Mouse (Mus musculus) heart, adult 2 months (tissue): Measurements from ENCODE around the gene Palld. TPM values are rescaled to one million over a fixed set of nuclear protein-coding genes. Genes with fewer than 3 reads are reported as not detected.

ENCODE experiments used
- DNase-seq, 2 experiments: peaks; one replicate each; pipeline ENCODE4 v3.0.0; 2021
- H3K27ac ChIP-seq: fragments of 200-600 bp; 2 replicates; pipeline ENCODE4 v1.8.1; 2022
- H3K27me3 ChIP-seq: fragments of 200-500 bp; 2 replicates; pipeline ENCODE4 v1.6.1; 2012; ENCODE audit warnings: mild to moderate bottlenecking, low read length, inconsistent platforms, mixed read lengths; ENCODE audit not compliant: control insufficient read depth, insufficient read depth
- H3K36me3 ChIP-seq: fragments of 200-500 bp; 2 replicates; pipeline ENCODE4 v1.6.1; 2012; ENCODE audit warnings: low read length, inconsistent platforms; ENCODE audit not compliant: control insufficient read depth, insufficient read depth
- H3K4me1 ChIP-seq: fragments of 200-500 bp; 2 replicates; pipeline ENCODE4 v1.6.1; 2011; ENCODE audit warnings: low read length; ENCODE audit not compliant: control insufficient read depth, insufficient read depth
- H3K4me3 ChIP-seq: fragments of 200-600 bp; 2 replicates; pipeline ENCODE4 v1.8.1; 2022
- H3K79me2 ChIP-seq: fragments of 200-500 bp; replicated peaks from 2 replicates; pipeline ENCODE4 v1.6.1; 2012; ENCODE audit warnings: mild to moderate bottlenecking, inconsistent platforms, low read length, moderate library complexity, mixed read lengths; ENCODE audit not compliant: control insufficient read depth, insufficient read depth
- H3K9ac ChIP-seq: fragments of 200-500 bp; 2 replicates; pipeline ENCODE4 v1.6.1; 2012; ENCODE audit warnings: low read depth, mild to moderate bottlenecking, control low read depth, inconsistent platforms, low read length, mixed read lengths
- CTCF ChIP-seq: fragments of 200-600 bp; IDR thresholded peaks from 2 replicates; pipeline ENCODE4 v1.8.1; 2022; ENCODE audit warnings: antibody characterized with exemption, mild to moderate bottlenecking, moderate library complexity
- EP300 ChIP-seq: fragments of 200-500 bp; IDR thresholded peaks from 2 replicates; pipeline ENCODE4 v1.6.1; 2011; ENCODE audit warnings: low read depth, low read length, control low read depth; ENCODE audit not compliant: insufficient read depth
- POLR2A ChIP-seq: fragments of 200-500 bp; IDR thresholded peaks from 2 replicates; pipeline ENCODE4 v1.6.1; 2011; ENCODE audit warnings: mild to moderate bottlenecking, low read depth, low read length, control low read depth; ENCODE audit not compliant: insufficient read depth
- WGBS: fragments of 180-500 bp; shearing (Covaris S2); methylation state at CpG from one replicate; pipeline ENCODE4 v1.1.7; 2018; 5-methylcytosine and 5-hydroxymethylcytosine counted together
- intact Hi-C: fragments of 180-260 bp; cut with DNase I; formaldehyde crosslinking; loops from one replicate; pipeline ENCODE4 v1.15.1; 2025
- polyA plus RNA-seq: library from polyadenylated mRNA; depleted of rRNA; stranded (reverse); fragments of >200 nt; gene quantifications from 2 replicates; pipeline ENCODE4 v1.2.3, GENCODE M21; 2012
- total RNA-seq, 2 experiments: library from RNA; stranded (reverse); gene quantifications; 2 replicates each; pipeline ENCODE4 v1.2.3; 2021

The Palld gene
- total and polyA plus RNA-seq, 3 experiments, result 60.3 to 188 (median 169) TPM

- no peak for TF ChIP-seq POLR2A
- no peak for TF ChIP-seq CTCF
- TF ChIP-seq EP300, result no peak
- H3K27me3 ChIP-seq, result no peaks in the 10 kb centered on the region
- H3K4me3 ChIP-seq, result no peak overlapping the region
- H3K36me3 ChIP-seq, result peaks cover 12% of the 10 kb centered on the region
- H3K4me1 ChIP-seq, result peaks cover 2% of the 10 kb centered on the region; the same call in 1 of the 2 replicates
- no peak for DNase-seq
- H3K27ac ChIP-seq, result no peak overlapping the region
- 92% methylated on average over 8 of the region's 8 CpGs for WGBS
- H3K79me2 ChIP-seq, result no peaks in the 10 kb centered on the region
- intact Hi-C loops, result no loop called here
- no peak overlapping the region for H3K9ac ChIP-seq
Observed at GRCm38 (mm10) chr8:61702122-61702521, 200.4 kb downstream of the Palld start.

- Histone ChIP-seq H3K9ac (no peak overlapping the region), H3K36me3 (peaks cover 12% of the 10 kb centered on the region), H3K27me3 (no peaks in the 10 kb centered on the region), H3K79me2 (no peaks in the 10 kb centered on the region), H3K4me3 (no peak overlapping the region), H3K27ac (no peak overlapping the region), H3K4me1 (peaks cover 2% of the 10 kb centered on the region; the same call in 1 of the 2 replicates)
- intact Hi-C loops, result loop anchor here (2.0 kb wide), 1 partner anchor 174 kb away; no protein-coding TSS in a partner anchor
- DNase-seq, result no peak
- 59% methylated on average over 9 of the region's 9 CpGs for WGBS
- no peak for TF ChIP-seq POLR2A
- no peak for TF ChIP-seq EP300
- no peak for TF ChIP-seq CTCF
Observed at GRCm38 (mm10) chr8:61700932-61701681, 201.4 kb downstream of the Palld start.

GRCm38 (mm10) chr8:61700298-61700697 is 202.2 kb downstream of the Palld start:
- WGBS, result 79% methylated on average over 1 of the region's 1 CpGs
- Histone ChIP-seq H3K36me3 (peaks cover 12% of the 10 kb centered on the region), H3K4me3 (no peak overlapping the region), H3K9ac (no peak overlapping the region), H3K4me1 (peaks cover 4% of the 10 kb centered on the region), H3K27ac (no peak overlapping the region), H3K27me3 (no peaks in the 10 kb centered on the region), H3K79me2 (no peaks in the 10 kb centered on the region)
- intact Hi-C loops, result loop anchor here (2.0 kb wide), 1 partner anchor 175 kb away; no protein-coding TSS in a partner anchor
- TF ChIP-seq EP300 (no peak), CTCF (peak; percentile 68)
- no peak for DNase-seq

DNA sequence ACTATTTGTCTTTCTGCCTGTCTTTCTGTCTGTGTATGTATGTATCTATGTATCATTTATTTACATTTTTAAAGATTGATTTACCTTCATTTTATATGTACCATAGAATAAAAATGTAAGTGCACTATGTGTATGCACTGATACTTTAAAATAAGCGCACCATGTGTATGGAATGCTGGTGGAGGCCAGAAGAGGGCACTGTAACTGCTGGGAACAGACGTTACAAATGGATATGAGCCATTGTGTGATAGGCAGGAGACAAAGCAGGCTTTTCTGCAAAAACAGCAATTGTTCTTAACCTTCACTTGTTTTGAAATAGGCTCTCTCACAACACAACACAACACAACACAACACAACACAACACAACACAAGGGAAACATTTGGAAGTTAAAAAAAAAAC is 203.5 kb downstream of the Palld start:
- no peak overlapping the region for H3K4me3 ChIP-seq
- H3K27ac ChIP-seq, result no peak overlapping the region
- no peak for DNase-seq
- peaks cover 6% of the 10 kb centered on the region for H3K4me1 ChIP-seq
- no peak overlapping the region for H3K9ac ChIP-seq
- 74% methylated on average over 2 of the region's 2 CpGs for WGBS
- no peaks in the 10 kb centered on the region for H3K27me3 ChIP-seq
- H3K36me3 ChIP-seq, result peaks cover 10% of the 10 kb centered on the region
- H3K79me2 ChIP-seq, result no peaks in the 10 kb centered on the region
- intact Hi-C loops, result no loop called here
- TF ChIP-seq EP300 (no peak), CTCF (peak; percentile 61)

DNA sequence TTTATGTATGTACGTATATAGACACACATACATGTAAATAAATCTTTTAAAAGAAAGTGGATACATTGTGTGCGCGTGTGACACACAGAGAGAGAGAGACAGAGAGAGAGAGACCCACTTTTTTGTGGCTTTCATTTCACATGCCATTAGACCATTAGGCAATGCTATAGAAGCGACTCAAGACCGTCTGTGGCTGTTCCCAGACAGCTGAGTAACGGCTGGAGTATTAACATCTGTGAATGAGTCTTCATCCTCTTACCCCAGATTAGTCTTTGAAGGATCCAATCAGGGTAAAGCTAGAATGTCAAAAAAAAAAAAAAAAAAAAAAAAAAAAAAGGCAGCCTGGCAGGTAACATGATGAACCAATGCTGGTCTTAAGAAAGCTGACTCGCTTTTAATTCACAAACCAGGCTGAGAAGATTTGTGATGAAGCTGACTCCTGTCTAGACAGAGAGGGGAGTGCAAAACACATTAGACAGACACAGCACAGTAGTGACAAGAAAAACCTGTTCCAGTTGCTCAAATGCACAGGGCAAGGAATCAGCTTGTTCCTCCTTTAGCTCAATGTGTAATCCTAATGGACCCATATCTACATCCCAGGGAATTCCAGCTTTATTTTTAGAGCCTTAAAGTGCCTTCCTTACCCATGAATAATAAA is 204.6 kb downstream of the Palld start:
- H3K27ac ChIP-seq, result no peak overlapping the region
- DNase-seq, result no peak
- peaks cover 2% of the 10 kb centered on the region for H3K36me3 ChIP-seq
- no peak overlapping the region for H3K9ac ChIP-seq
- no peak overlapping the region for H3K4me3 ChIP-seq
- intact Hi-C loops, result no loop called here
- no peaks in the 10 kb centered on the region for H3K79me2 ChIP-seq
- peaks cover 4% of the 10 kb centered on the region for H3K4me1 ChIP-seq
- WGBS, result 88% methylated on average over 7 of the region's 7 CpGs
- H3K27me3 ChIP-seq, result no peaks in the 10 kb centered on the region
- TF ChIP-seq EP300 (no peak), CTCF (no peak), POLR2A (no peak)

DNA sequence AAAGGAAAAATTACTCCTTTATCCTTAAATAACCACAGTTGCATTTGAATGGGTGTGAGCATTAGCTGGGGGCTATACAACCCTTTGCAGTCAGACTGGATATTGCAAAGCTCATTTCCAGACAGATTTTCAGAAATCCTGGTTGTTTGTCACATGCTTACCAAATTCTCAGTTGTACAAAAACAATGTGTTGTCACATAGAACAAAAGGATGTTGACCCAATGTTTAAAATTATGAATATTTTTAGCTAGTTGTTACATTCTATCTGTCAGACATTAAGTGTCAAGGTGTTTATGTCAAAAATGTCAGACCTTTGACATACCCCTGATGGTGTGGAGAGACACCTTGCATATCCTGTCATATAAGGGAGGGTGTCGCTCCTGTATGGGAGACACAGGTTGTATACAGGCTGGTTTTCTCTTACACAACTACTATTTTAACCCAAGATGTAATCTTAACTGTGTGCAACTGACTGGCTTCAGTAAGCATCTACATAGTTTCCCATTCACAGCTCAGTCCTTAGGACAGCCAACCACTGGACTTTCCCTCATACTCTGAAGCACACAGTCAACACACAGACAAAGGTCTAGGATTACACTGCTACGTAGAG is 205.5 kb downstream of the Palld start:
- no peak overlapping the region for H3K27ac ChIP-seq
- no peaks in the 10 kb centered on the region; the same call in none of the 2 replicates for H3K36me3 ChIP-seq
- no peak overlapping the region for H3K4me3 ChIP-seq
- peaks cover 4% of the 10 kb centered on the region for H3K4me1 ChIP-seq
- 92% methylated on average over 2 of the region's 2 CpGs for WGBS
- intact Hi-C loops, result no loop called here
- H3K27me3 ChIP-seq, result no peaks in the 10 kb centered on the region
- DNase-seq, result no peak
- H3K9ac ChIP-seq, result no peak overlapping the region
- TF ChIP-seq EP300, result no peak
- H3K79me2 ChIP-seq, result no peaks in the 10 kb centered on the region
